9 mouse cellular contexts compared by ENCODE assay signal in the genomic region with DNA sequence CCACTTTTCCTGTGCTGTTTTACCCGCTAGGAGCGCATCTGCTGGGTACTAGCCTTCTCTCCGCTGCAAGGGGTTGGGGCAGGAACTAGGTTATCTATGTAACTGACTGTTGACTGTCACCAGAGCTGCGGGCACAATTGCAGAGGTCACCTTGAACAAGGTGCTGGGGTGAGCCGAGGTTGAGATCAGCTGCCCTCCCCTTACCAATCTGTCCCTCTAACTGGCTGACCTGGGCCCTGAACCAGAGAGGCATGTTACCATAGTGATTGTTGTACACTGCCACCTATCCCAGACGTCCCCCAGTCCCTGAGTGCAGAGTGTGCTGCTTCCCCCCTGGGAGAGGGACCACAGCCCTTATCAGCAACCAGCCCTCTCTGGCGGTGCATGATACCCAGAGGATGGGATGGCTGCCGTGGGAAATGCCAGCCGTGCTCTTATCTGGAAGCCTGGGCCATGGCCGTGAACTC. TPM values are rescaled to one million over a fixed set of nuclear protein-coding genes. Genes with fewer than 3 reads are reported as not detected.
A peak's percentile ranks its signal among the peaks of the same experiment; 100 is the strongest.
DNase-seq lines count a peak whose midpoint lies in the region; ATAC-seq and TF ChIP-seq lines count a peak whose summit lies in the region.
"Had no signal": no experiment of that assay in that cellular context is flagged by ENCODE, and none has a peak within 500 bp of the region (broad histone marks: within the 10 kb centered on the region; RNA-seq: fewer than 3 reads in every experiment).

No protein-coding gene starts in this region.

- H3K9ac ChIP-seq in forebrain, embryonic 13.5 days: no peak overlapping the region
- no peak overlapping the region; the same call in 1 of the 2 replicates for H3K9ac ChIP-seq in midbrain, embryonic 13.5 days (replicated peaks)
- H3K9ac ChIP-seq in midbrain, embryonic 11.5 days (ENCODE audit: low read length): no peak overlapping the region
- H3K9ac ChIP-seq in liver, adult 2 months (ENCODE audit: low read depth, low read length): no peak overlapping the region

- no peak overlapping the region for H3K4me3 ChIP-seq in forebrain, embryonic 10.5 days
- no peak overlapping the region for H3K4me3 ChIP-seq in forebrain, embryonic 13.5 days
- H3K4me3 ChIP-seq in midbrain, embryonic 13.5 days (replicated peaks): no peak overlapping the region
- H3K4me3 ChIP-seq in midbrain, embryonic 11.5 days (ENCODE audit: low read depth, low read length): no peak overlapping the region
- H3K4me3 ChIP-seq in liver, adult 2 months (ENCODE audit: insufficient read depth, low read depth, low read length): no peak overlapping the region

- no peak for ATAC-seq in forebrain, embryonic 13.5 days
- no peak for ATAC-seq in midbrain, embryonic 13.5 days
- ATAC-seq in midbrain, embryonic 11.5 days (ENCODE audit: low FRiP score): no peak

- H3K9me3 ChIP-seq in forebrain, embryonic 10.5 days: no peaks in the 10 kb centered on the region
- no peaks in the 10 kb centered on the region for H3K9me3 ChIP-seq in forebrain, embryonic 13.5 days (replicated peaks)
- no peaks in the 10 kb centered on the region for H3K9me3 ChIP-seq in midbrain, embryonic 13.5 days
- no peaks in the 10 kb centered on the region for H3K9me3 ChIP-seq in midbrain, embryonic 11.5 days (ENCODE audit: control insufficient read depth, low read length)

- H3K27me3 ChIP-seq in forebrain, embryonic 10.5 days (ENCODE audit: poor library complexity, severe bottlenecking): peaks cover 39% of the 10 kb centered on the region
- peaks cover 6% of the 10 kb centered on the region; the same call in 1 of the 2 replicates for H3K27me3 ChIP-seq in forebrain, embryonic 13.5 days
- H3K27me3 ChIP-seq in midbrain, embryonic 13.5 days: 0 out of 2 replicates have a peak, but pooled peaks cover 3% of the 10 kb centered on the region
- peaks cover 3% of the 10 kb centered on the region; the same call in 1 of the 2 replicates for H3K27me3 ChIP-seq in midbrain, embryonic 11.5 days (ENCODE audit: control insufficient read depth, insufficient read depth, low read length)
- no peaks in the 10 kb centered on the region for H3K27me3 ChIP-seq in liver, adult 2 months (ENCODE audit: control insufficient read depth, insufficient read depth, low read length)

- TF ChIP-seq POLR2A in liver, adult 2 months (IDR thresholded peaks at IDR 0.05; ENCODE audit: extremely low read depth, insufficient read depth, low read length): no peak

- H3K79me2 ChIP-seq in liver, adult 2 months (ENCODE audit: control insufficient read depth, insufficient read depth, low read length): peaks cover 9% of the 10 kb centered on the region; the same call in 1 of the 2 replicates

- no peak for DNase-seq in forebrain, embryonic 10.5 days (ENCODE audit: extremely low spot score, low spot score)
- no peak for DNase-seq in midbrain, embryonic 11.5 days (ENCODE audit: low spot score, missing footprints)
- DNase-seq in liver, adult 2 months (ENCODE audit: extremely low read depth, low read depth, low spot score): peak; percentile 51
- DNase-seq in spleen, postnatal 36 days (ENCODE audit: low spot score in 2 of 2): peak; percentile 75 to 86
- no peak for DNase-seq in adrenal gland, postnatal 10 days
- DNase-seq in B cell, adult 2 months: no peak

- TF ChIP-seq CTCF in liver, adult 2 months (IDR thresholded peaks at IDR 0.05; ENCODE audit: low read depth, low read length): no peak

- no peaks in the 10 kb centered on the region for H3K36me3 ChIP-seq in forebrain, embryonic 10.5 days (replicated peaks)
- H3K36me3 ChIP-seq in forebrain, embryonic 13.5 days (ENCODE audit: poor library complexity, severe bottlenecking): no peaks in the 10 kb centered on the region
- no peaks in the 10 kb centered on the region for H3K36me3 ChIP-seq in midbrain, embryonic 13.5 days
- no peaks in the 10 kb centered on the region for H3K36me3 ChIP-seq in midbrain, embryonic 11.5 days (ENCODE audit: control insufficient read depth, insufficient read depth, low read length)
- no peaks in the 10 kb centered on the region for H3K36me3 ChIP-seq in liver, adult 2 months (ENCODE audit: control insufficient read depth, insufficient read depth, low read length)

- H3K4me1 ChIP-seq in forebrain, embryonic 10.5 days: peaks cover 92% of the 10 kb centered on the region
- peaks cover 24% of the 10 kb centered on the region for H3K4me1 ChIP-seq in forebrain, embryonic 13.5 days
- peaks cover 79% of the 10 kb centered on the region for H3K4me1 ChIP-seq in midbrain, embryonic 13.5 days (replicated peaks)
- H3K4me1 ChIP-seq in midbrain, embryonic 11.5 days (ENCODE audit: control insufficient read depth, insufficient read depth, low read length): peaks cover 19% of the 10 kb centered on the region
- peaks cover 39% of the 10 kb centered on the region for H3K4me1 ChIP-seq in liver, adult 2 months (ENCODE audit: control insufficient read depth, insufficient read depth, low read length)

- 68% methylated on average over 10 of the region's 10 CpGs for WGBS in forebrain, embryonic 10.5 days
- 75% methylated on average over 10 of the region's 10 CpGs for WGBS in forebrain, embryonic 13.5 days
- 66% methylated on average over 10 of the region's 10 CpGs for WGBS in midbrain, embryonic 13.5 days
- 67% methylated on average over 10 of the region's 10 CpGs for WGBS in midbrain, embryonic 11.5 days
- 49% methylated on average over 10 of the region's 10 CpGs for WGBS in liver, adult 2 months

- H3K4me2 ChIP-seq in forebrain, embryonic 13.5 days: no peak overlapping the region
- no peak overlapping the region for H3K4me2 ChIP-seq in midbrain, embryonic 13.5 days (replicated peaks)
- H3K4me2 ChIP-seq in midbrain, embryonic 11.5 days: no peak overlapping the region

- peak overlapping the region; percentile 2 for H3K27ac ChIP-seq in forebrain, embryonic 10.5 days
- no peak overlapping the region for H3K27ac ChIP-seq in forebrain, embryonic 13.5 days
- H3K27ac ChIP-seq in midbrain, embryonic 13.5 days: peak overlapping the region; percentile 12; the same call in 1 of the 2 replicates
- no peak overlapping the region for H3K27ac ChIP-seq in midbrain, embryonic 11.5 days (ENCODE audit: low read depth, low read length)
- H3K27ac ChIP-seq in liver, adult 2 months (replicated peaks; ENCODE audit: insufficient read depth, low read depth, low read length): no peak overlapping the region

RNA-seq across cellular contexts. Expression of a gene that starts 39.1 kb away (rescaled TPM):
- not detected in 2 replicates for polyA plus RNA-seq in forebrain, embryonic 10.5 days (2016; fragmentation: Nextera tagmentation; extraction: Ambion mirVana)
- not detected in 2 replicates for polyA plus RNA-seq in forebrain, embryonic 13.5 days (2015; fragmentation: Nextera tagmentation; extraction: Ambion mirVana)
- polyA plus RNA-seq in midbrain, embryonic 13.5 days (2015; fragmentation: Nextera tagmentation; extraction: Ambion mirVana): not detected in 2 replicates
- polyA plus RNA-seq in midbrain, embryonic 11.5 days (2014; fragmentation: Nextera tagmentation; extraction: Ambion mirVana): not detected in 2 replicates
- not detected in 2 replicates for total RNA-seq in liver, adult 2 months (2014; rRNA removed)
- not detected in 2 replicates for polyA plus RNA-seq in liver, adult 2 months (2012; rRNA removed)
- not detected for total RNA-seq in adrenal gland, postnatal 10 days (2021)
- total RNA-seq: granulocyte monocyte progenitor cell, adult 5-6 weeks had no signal

RNA-seq across cellular contexts. Expression of a gene that starts 39.5 kb away (rescaled TPM):
- polyA plus RNA-seq in forebrain, embryonic 10.5 days (2016; fragmentation: Nextera tagmentation; extraction: Ambion mirVana): 0.82 and 0.88 TPM in 2 replicates
- polyA plus RNA-seq in forebrain, embryonic 13.5 days (2015; fragmentation: Nextera tagmentation; extraction: Ambion mirVana): 0.48 and 0.49 TPM in 2 replicates
- polyA plus RNA-seq in midbrain, embryonic 13.5 days (2015; fragmentation: Nextera tagmentation; extraction: Ambion mirVana): 1.5 and 2.1 TPM in 2 replicates
- polyA plus RNA-seq in midbrain, embryonic 11.5 days (2014; fragmentation: Nextera tagmentation; extraction: Ambion mirVana): 1.6 and 1.8 TPM in 2 replicates
- 7.9 and 8.4 TPM in 2 replicates for total RNA-seq in liver, adult 2 months (2014; rRNA removed)
- 56.5 and 67.5 TPM in 2 replicates for polyA plus RNA-seq in liver, adult 2 months (2012; rRNA removed)
- 10 to 100 TPM; 27.2 to 29.0 TPM for total RNA-seq in adrenal gland, postnatal 10 days (2021)

RNA-seq across cellular contexts. Expression of a gene that starts 54.9 kb away (rescaled TPM):
- 73.2 and 81.1 TPM in 2 replicates for polyA plus RNA-seq in forebrain, embryonic 10.5 days (2016; fragmentation: Nextera tagmentation; extraction: Ambion mirVana)
- polyA plus RNA-seq in forebrain, embryonic 13.5 days (2015; fragmentation: Nextera tagmentation; extraction: Ambion mirVana): 47.4 and 52.2 TPM in 2 replicates
- polyA plus RNA-seq in midbrain, embryonic 13.5 days (2015; fragmentation: Nextera tagmentation; extraction: Ambion mirVana): 40.0 and 44.9 TPM in 2 replicates
- 42.0 and 43.7 TPM in 2 replicates for polyA plus RNA-seq in midbrain, embryonic 11.5 days (2014; fragmentation: Nextera tagmentation; extraction: Ambion mirVana)
- 10.9 and 14.0 TPM in 2 replicates for total RNA-seq in liver, adult 2 months (2014; rRNA removed)
- polyA plus RNA-seq in liver, adult 2 months (2012; rRNA removed): 18.3 and 22.3 TPM in 2 replicates
- total RNA-seq in adrenal gland, postnatal 10 days (2021): 10 to 100 TPM; 36.2 to 37.7 TPM

Comparison
In these comparisons a context has a peak if more than half of its experiments do, and no peak if none do; other contexts are left out.
1. H3K27ac ChIP-seq: peak in forebrain, embryonic 10.5 days (single experiment) and midbrain, embryonic 13.5 days (single experiment); none in forebrain, embryonic 13.5 days (single experiment), midbrain, embryonic 11.5 days (single experiment) and liver, adult 2 months (single experiment).
2. DNase-seq: peak in liver, adult 2 months (single experiment) and spleen, postnatal 36 days (2 of 2); none in forebrain, embryonic 10.5 days (single experiment), midbrain, embryonic 11.5 days (single experiment), adrenal gland, postnatal 10 days (single experiment) and B cell, adult 2 months (0 of 2).
3. RNA of a gene that starts 39.5 kb away (polyA plus RNA-seq): 56.5 to 67.5 TPM in liver, adult 2 months; 1.5 to 2.1 TPM in midbrain, embryonic 13.5 days, 1.6 to 1.8 TPM in midbrain, embryonic 11.5 days, 0.82 to 0.88 TPM in forebrain, embryonic 10.5 days and 0.48 to 0.49 TPM in forebrain, embryonic 13.5 days; every median in the first group is over 10 times any median in the second.